Comparison of ENCODE assay signal across 14 mouse cellular contexts in the genomic region with DNA sequence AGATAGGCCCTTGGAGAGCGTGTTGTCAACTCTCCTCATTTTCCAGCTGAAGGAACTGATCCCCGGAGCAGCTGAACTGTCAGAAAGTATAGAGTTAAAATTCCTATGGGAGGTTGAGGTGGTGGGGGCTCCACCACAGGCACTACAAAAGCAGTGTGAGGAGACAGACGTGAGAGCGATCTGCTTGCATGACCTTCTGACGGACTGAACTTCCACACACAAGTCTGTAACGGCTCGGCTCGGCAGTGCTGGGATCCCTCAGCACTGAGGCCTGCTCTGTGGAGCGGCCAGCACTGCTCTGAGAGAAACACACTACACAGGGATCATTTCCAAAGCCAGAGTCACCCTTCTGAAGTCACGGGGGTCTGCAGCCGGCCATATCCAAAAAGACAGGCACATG.
DNase-seq lines count a peak whose midpoint lies in the region; ATAC-seq lines count a peak whose summit lies in the region.
"Had no signal": no experiment of that assay in that cellular context is flagged by ENCODE, and none has a peak within 500 bp of the region (broad histone marks: within the 10 kb centered on the region; RNA-seq: fewer than 3 reads in every experiment).

No protein-coding gene starts in this region.

- peaks cover 28% of the 10 kb centered on the region for H3K4me1 ChIP-seq in embryonic facial prominence, embryonic 13.5 days
- peaks cover 11% of the 10 kb centered on the region for H3K4me1 ChIP-seq in hindbrain, embryonic 15.5 days (replicated peaks)

- no peak overlapping the region for H3K4me2 ChIP-seq in embryonic facial prominence, embryonic 13.5 days
- no peak overlapping the region; the same call in 1 of the 2 replicates for H3K4me2 ChIP-seq in hindbrain, embryonic 15.5 days
- H3K4me2 ChIP-seq: liver, embryonic 11.5 days had no signal

- no peak overlapping the region for H3K4me3 ChIP-seq in embryonic facial prominence, embryonic 13.5 days
- H3K4me3 ChIP-seq in hindbrain, embryonic 15.5 days: no peak overlapping the region
- H3K4me3 ChIP-seq: gastrocnemius, adult 2 months; myocyte had no signal

- H3K27me3 ChIP-seq in embryonic facial prominence, embryonic 13.5 days: no peaks in the 10 kb centered on the region
- no peaks in the 10 kb centered on the region for H3K27me3 ChIP-seq in hindbrain, embryonic 15.5 days

- no peak for ATAC-seq in embryonic facial prominence, embryonic 13.5 days (ENCODE audit: insufficient number of reproducible peaks, insufficient read depth, low FRiP score, low TSS enrichment, low read depth)
- 0 out of 2 replicates have a peak, but pooled peaks have one; percentile 49 for ATAC-seq in hindbrain, embryonic 15.5 days (ENCODE audit: low FRiP score, low read depth)
- ATAC-seq in monocyte, adult 5-6 weeks (replicated peaks; ENCODE audit: insufficient number of reproducible peaks, low FRiP score, low TSS enrichment, poor library complexity, severe bottlenecking): no peak

- no peaks in the 10 kb centered on the region for H3K9me3 ChIP-seq in embryonic facial prominence, embryonic 13.5 days
- no peaks in the 10 kb centered on the region for H3K9me3 ChIP-seq in hindbrain, embryonic 15.5 days

- peak; percentile 6 for DNase-seq in kidney, adult 18-20 months
- DNase-seq in kidney, postnatal 25 days: no peak
- DNase-seq in adipocyte (ENCODE audit: low spot score): peak; percentile 37
- DNase-seq in thymus, postnatal 0 days (ENCODE audit: low spot score): no peak
- DNase-seq: adrenal gland, postnatal 10 days; cerebellum, adult 11 months; gastrocnemius, adult 2 months; lung, postnatal 4 days; thymus, adult 18-20 months had no signal

- no peaks in the 10 kb centered on the region for H3K36me3 ChIP-seq in embryonic facial prominence, embryonic 13.5 days
- no peaks in the 10 kb centered on the region for H3K36me3 ChIP-seq in hindbrain, embryonic 15.5 days

- WGBS in embryonic facial prominence, embryonic 13.5 days: 36% methylated on average over 11 of the region's 11 CpGs
- 37% methylated on average over 11 of the region's 11 CpGs for WGBS in hindbrain, embryonic 15.5 days

- H3K27ac ChIP-seq in embryonic facial prominence, embryonic 13.5 days: peak overlapping the region; percentile 33; the same call in 1 of the 2 replicates
- H3K27ac ChIP-seq in hindbrain, embryonic 15.5 days (replicated peaks): no peak overlapping the region
- H3K27ac ChIP-seq: gastrocnemius, adult 2 months had no signal

- peak overlapping the region; percentile 36; the same call in 1 of the 2 replicates for H3K9ac ChIP-seq in embryonic facial prominence, embryonic 13.5 days
- H3K9ac ChIP-seq in hindbrain, embryonic 15.5 days: no peak overlapping the region

Comparison
In these comparisons a context has a peak if more than half of its experiments do, and no peak if none do; other contexts are left out.
1. DNase-seq: peak in kidney, adult 18-20 months (single experiment) and adipocyte (single experiment); none in kidney, postnatal 25 days (0 of 2) and thymus, postnatal 0 days (single experiment).